Mouse (Mus musculus) kidney, embryonic 14.5 days (tissue): ENCODE measurements around the gene Usp15. TPM values are rescaled to one million over a fixed set of nuclear protein-coding genes. Genes with fewer than 3 reads are reported as not detected.

Experiments
- ATAC-seq: fragments of 200-750 bp; cut with Nextera tagmentation; 2 replicates; pipeline ENCODE4 v1.8.0; 2017; ENCODE audit warnings: moderate number of reproducible peaks, mild to moderate bottlenecking, moderate TSS enrichment, moderate library complexity; ENCODE audit not compliant: low FRiP score, low TSS enrichment
- H3K27ac ChIP-seq: fragments of 300-500 bp; sonication (generic); 2 replicates; pipeline ENCODE4 v1.5.1; 2014; ENCODE audit warnings: low read depth, mild to moderate bottlenecking, low read length, moderate library complexity, mixed read lengths
- H3K27me3 ChIP-seq: fragments of 300-500 bp; sonication (generic); 2 replicates; pipeline ENCODE4 v1.6.1; 2014; ENCODE audit warnings: mild to moderate bottlenecking, low read length; ENCODE audit not compliant: control insufficient read depth, insufficient read depth
- H3K36me3 ChIP-seq: fragments of 300-500 bp; sonication (generic); 2 replicates; pipeline ENCODE4 v1.6.1; 2014; ENCODE audit warnings: low read length, mixed read lengths; ENCODE audit not compliant: control insufficient read depth, insufficient read depth
- H3K4me1 ChIP-seq: fragments of 300-500 bp; sonication (generic); 2 replicates; pipeline ENCODE4 v1.6.1; 2014; ENCODE audit warnings: low read length, mixed read lengths; ENCODE audit not compliant: control insufficient read depth, insufficient read depth
- H3K4me2 ChIP-seq: fragments of 300-500 bp; sonication (generic); replicated peaks from 2 replicates; pipeline ENCODE4 v1.6.1; 2014; ENCODE audit warnings: low read depth, mild to moderate bottlenecking, low read length
- H3K4me3 ChIP-seq: fragments of 300-500 bp; sonication (generic); 2 replicates; pipeline ENCODE4 v1.5.1; 2014; ENCODE audit warnings: mild to moderate bottlenecking, low read length
- H3K9ac ChIP-seq: fragments of 300-500 bp; sonication (generic); 2 replicates; pipeline ENCODE4 v1.6.1; 2014; ENCODE audit warnings: low read depth, mild to moderate bottlenecking, low read length, moderate library complexity
- H3K9me3 ChIP-seq: fragments of 300-500 bp; sonication (generic); 2 replicates; pipeline ENCODE4 v1.6.1; 2016; ENCODE audit warnings: low read length; ENCODE audit not compliant: control insufficient read depth
- WGBS: fragments of 180-500 bp; shearing (Covaris S2); extraction: QIAGEN DNeasy Blood & Tissue Kit; methylation state at CpG from one replicate; pipeline ENCODE4 v1.1.7; 2014; 5-methylcytosine and 5-hydroxymethylcytosine counted together
- polyA plus RNA-seq: library from polyadenylated mRNA; unstranded; fragments of >200 nt; fragmentation: Nextera tagmentation; extraction: Ambion mirVana; gene quantifications from 2 replicates; pipeline ENCODE4 v1.2.1, GENCODE M21; 2014

The Usp15 gene
- polyA plus RNA-seq, 1 experiment from 2014 or later: 84.1 TPM

- ATAC-seq: no peak
- Histone ChIP-seq H3K27ac (no peak overlapping the region), H3K9me3 (no peaks in the 10 kb centered on the region), H3K4me2 (no peak overlapping the region), H3K9ac (no peak overlapping the region), H3K36me3 (peaks cover 61% of the 10 kb centered on the region), H3K4me1 (no peaks in the 10 kb centered on the region), H3K4me3 (no peak overlapping the region), H3K27me3 (no peaks in the 10 kb centered on the region)
- WGBS: 94% methylated on average over 10 of the region's 10 CpGs
Observed at GRCm38 (mm10) chr10:123131487-123131886, 65.3 kb downstream of the Usp15 start.

- no peaks in the 10 kb centered on the region for H3K9me3 ChIP-seq
- H3K36me3 ChIP-seq: peaks cover 77% of the 10 kb centered on the region
- no peak overlapping the region for H3K9ac ChIP-seq
- H3K4me3 ChIP-seq: no peak overlapping the region
- H3K4me2 ChIP-seq: no peak overlapping the region
- H3K27ac ChIP-seq: no peak overlapping the region
- 96% methylated on average over 14 of the region's 14 CpGs for WGBS
- H3K4me1 ChIP-seq: no peaks in the 10 kb centered on the region
- no peaks in the 10 kb centered on the region for H3K27me3 ChIP-seq
- no peak for ATAC-seq
Observed at GRCm38 (mm10) chr10:123120666-123121392, 76.0 kb downstream of the Usp15 start.

- no peak overlapping the region for H3K27ac ChIP-seq
- ATAC-seq: no peak
- no peak overlapping the region for H3K4me3 ChIP-seq
- H3K4me2 ChIP-seq: no peak overlapping the region
- WGBS: 76% methylated on average over 14 of the region's 14 CpGs
- H3K27me3 ChIP-seq: no peaks in the 10 kb centered on the region
- no peaks in the 10 kb centered on the region for H3K4me1 ChIP-seq
- peaks cover 67% of the 10 kb centered on the region for H3K36me3 ChIP-seq
- H3K9me3 ChIP-seq: no peaks in the 10 kb centered on the region
- H3K9ac ChIP-seq: no peak overlapping the region
Observed at GRCm38 (mm10) chr10:123116861-123117260, 79.9 kb downstream of the Usp15 start.

GRCm38 (mm10) chr10:123113466-123113865 lies 83.3 kb downstream of the Usp15 start:
- Histone ChIP-seq H3K4me2 (no peak overlapping the region), H3K9ac (no peak overlapping the region), H3K27me3 (no peaks in the 10 kb centered on the region), H3K27ac (no peak overlapping the region), H3K4me3 (no peak overlapping the region), H3K36me3 (peaks cover 46% of the 10 kb centered on the region), H3K4me1 (no peaks in the 10 kb centered on the region), H3K9me3 (no peaks in the 10 kb centered on the region)
- no peak for ATAC-seq
- WGBS: 94% methylated on average over 8 of the region's 8 CpGs

- no peaks in the 10 kb centered on the region for H3K9me3 ChIP-seq
- H3K4me2 ChIP-seq: no peak overlapping the region
- H3K4me1 ChIP-seq: no peaks in the 10 kb centered on the region
- H3K27ac ChIP-seq: no peak overlapping the region
- H3K4me3 ChIP-seq: no peak overlapping the region
- H3K9ac ChIP-seq: no peak overlapping the region
- H3K36me3 ChIP-seq: peaks cover 39% of the 10 kb centered on the region
- no peak for ATAC-seq
- WGBS: 93% methylated on average over 9 of the region's 9 CpGs
- no peaks in the 10 kb centered on the region for H3K27me3 ChIP-seq
Observed at GRCm38 (mm10) chr10:123112787-123113168, 84.0 kb downstream of the Usp15 start.

GRCm38 (mm10) chr10:123112056-123112786 lies 84.6 kb downstream of the Usp15 start:
- H3K27me3 ChIP-seq: no peaks in the 10 kb centered on the region
- no peaks in the 10 kb centered on the region for H3K4me1 ChIP-seq
- H3K4me3 ChIP-seq: no peak overlapping the region
- no peaks in the 10 kb centered on the region for H3K9me3 ChIP-seq
- no peak overlapping the region for H3K9ac ChIP-seq
- no peak for ATAC-seq
- no peak overlapping the region for H3K27ac ChIP-seq
- no peak overlapping the region for H3K4me2 ChIP-seq
- peaks cover 37% of the 10 kb centered on the region for H3K36me3 ChIP-seq
- WGBS: 91% methylated on average over 11 of the region's 11 CpGs

- Histone ChIP-seq H3K9ac (no peak overlapping the region), H3K4me3 (no peak overlapping the region), H3K9me3 (no peaks in the 10 kb centered on the region), H3K27me3 (no peaks in the 10 kb centered on the region), H3K36me3 (peaks cover 21% of the 10 kb centered on the region), H3K4me2 (no peak overlapping the region), H3K4me1 (no peaks in the 10 kb centered on the region), H3K27ac (no peak overlapping the region)
- 92% methylated on average over 11 of the region's 11 CpGs for WGBS
- ATAC-seq: no peak
Observed at GRCm38 (mm10) chr10:123110548-123110947, 86.2 kb downstream of the Usp15 start.

- Histone ChIP-seq H3K27me3 (no peaks in the 10 kb centered on the region), H3K4me3 (no peak overlapping the region), H3K9me3 (no peaks in the 10 kb centered on the region), H3K9ac (no peak overlapping the region), H3K36me3 (peaks cover 10% of the 10 kb centered on the region; the same call in 1 of the 2 replicates), H3K4me1 (no peaks in the 10 kb centered on the region), H3K4me2 (no peak overlapping the region), H3K27ac (no peak overlapping the region)
- 73% methylated on average over 1 of the region's 1 CpGs for WGBS
- no peak for ATAC-seq
Observed at GRCm38 (mm10) chr10:123108527-123108926, 88.3 kb downstream of the Usp15 start.

- Histone ChIP-seq H3K4me1 (no peaks in the 10 kb centered on the region), H3K27ac (no peak overlapping the region), H3K36me3 (peaks cover 7% of the 10 kb centered on the region; the same call in 1 of the 2 replicates), H3K4me3 (no peak overlapping the region), H3K27me3 (no peaks in the 10 kb centered on the region), H3K9me3 (no peaks in the 10 kb centered on the region), H3K9ac (no peak overlapping the region), H3K4me2 (no peak overlapping the region)
- WGBS: 86% methylated on average over 5 of the region's 5 CpGs
- no peak for ATAC-seq
Observed at GRCm38 (mm10) chr10:123108121-123108520, 88.7 kb downstream of the Usp15 start.
